Mouse (Mus musculus): ENCODE measurements around the gene Ddx39.

Gene Ddx39

GRCm38 (mm10) chr8:83698661-83699453 is 16.1 kb upstream of the Ddx39 start, which contains the start of gene Pkn1:
Gene Pkn1 (minus strand): TSS chr8:83699179.
- DNase-seq (ENCODE audit: low read depth, low spot score) = peak; percentile 73

GRCm38 (mm10) chr8:83699566-83699965 is 15.4 kb upstream of the Ddx39 start:
- no peak for DNase-seq (ENCODE audit: low read depth, low spot score)

GRCm38 (mm10) chr8:83700423-83701085 is 14.4 kb upstream of the Ddx39 start:
- no peak for DNase-seq (ENCODE audit: low read depth, low spot score)

- DNase-seq (ENCODE audit: low read depth, low spot score) = no peak
These were observed 11.6 kb upstream of the Ddx39 start for GRCm38 (mm10) chr8:83703426-83703825.

- DNase-seq (ENCODE audit: low read depth, low spot score) = no peak
These were observed 8.6 kb upstream of the Ddx39 start for GRCm38 (mm10) chr8:83706411-83706810.

- no peak for DNase-seq (ENCODE audit: low read depth, low spot score)
These were observed 7.4 kb upstream of the Ddx39 start for GRCm38 (mm10) chr8:83707554-83707953.

- no peak for DNase-seq (ENCODE audit: low read depth, low spot score)
These were observed 324 bp upstream of the Ddx39 start for GRCm38 (mm10) chr8:83714676-83715030.

GRCm38 (mm10) chr8:83715771-83716170 is 794 bp downstream of the Ddx39 start:
- peak; percentile 51 for DNase-seq (ENCODE audit: low read depth, low spot score)

GRCm38 (mm10) chr8:83716563-83716962 is 1.6 kb downstream of the Ddx39 start:
- DNase-seq (ENCODE audit: low read depth, low spot score) = peak; percentile 55

- DNase-seq (ENCODE audit: low read depth, low spot score) = no peak
These were observed 4.1 kb downstream of the Ddx39 start for GRCm38 (mm10) chr8:83719048-83719447.

- DNase-seq (ENCODE audit: low read depth, low spot score) = no peak
These were observed 4.7 kb downstream of the Ddx39 start for GRCm38 (mm10) chr8:83719693-83720092.

- no peak for DNase-seq (ENCODE audit: low read depth, low spot score)
These were observed 6.5 kb downstream of the Ddx39 start for GRCm38 (mm10) chr8:83721405-83722025.

- no peak for DNase-seq (ENCODE audit: low read depth, low spot score)
These were observed 7.7 kb downstream of the Ddx39 start for GRCm38 (mm10) chr8:83722631-83723030.

- DNase-seq (ENCODE audit: low read depth, low spot score) = no peak
These were observed 8.6 kb downstream of the Ddx39 start for GRCm38 (mm10) chr8:83723447-83724083.

- peak; percentile 89 for DNase-seq (ENCODE audit: low read depth, low spot score)
These were observed 9.9 kb downstream of the Ddx39 start for GRCm38 (mm10) chr8:83724697-83725482.

GRCm38 (mm10) chr8:83725521-83726102 is 10.6 kb downstream of the Ddx39 start:
- no peak for DNase-seq (ENCODE audit: low read depth, low spot score)

- DNase-seq (ENCODE audit: low read depth, low spot score) = peak; percentile 72
These were observed 14.2 kb downstream of the Ddx39 start for GRCm38 (mm10) chr8:83729009-83729807.

GRCm38 (mm10) chr8:83731906-83732305 is 16.9 kb downstream of the Ddx39 start:
- no peak for DNase-seq (ENCODE audit: low read depth, low spot score)

- no peak for DNase-seq (ENCODE audit: low read depth, low spot score)
These were observed 17.9 kb downstream of the Ddx39 start for GRCm38 (mm10) chr8:83732919-83733318.

- DNase-seq (ENCODE audit: low read depth, low spot score) = no peak
These were observed 21.7 kb downstream of the Ddx39 start for GRCm38 (mm10) chr8:83736681-83737080.
